Mouse (Mus musculus) layer of hippocampus, postnatal 36 days (tissue): ENCODE measurements at regions not wholly inside any gene's neighbourhood (a gene's known extent, or its start where the extent isn't known, plus 50 kb on each side); places are given as distances from the start of the nearest gene placed in this dataset.
A peak's percentile ranks its signal among the peaks of the same experiment; 100 is the strongest.
"Not testable (repeated sequence)": the region's sequence is repeated elsewhere in the genome, so short reads cannot be mapped to it uniquely, and the experiment has no call there.

Experiments
- DNase-seq, 2 experiments: peaks; one replicate each; pipeline ENCODE4 v3.0.0; 2022

GRCm38 (mm10) chr17:4884761-4885160, 109.4 kb upstream of the Arid1b start:
- no peak for DNase-seq

DNA sequence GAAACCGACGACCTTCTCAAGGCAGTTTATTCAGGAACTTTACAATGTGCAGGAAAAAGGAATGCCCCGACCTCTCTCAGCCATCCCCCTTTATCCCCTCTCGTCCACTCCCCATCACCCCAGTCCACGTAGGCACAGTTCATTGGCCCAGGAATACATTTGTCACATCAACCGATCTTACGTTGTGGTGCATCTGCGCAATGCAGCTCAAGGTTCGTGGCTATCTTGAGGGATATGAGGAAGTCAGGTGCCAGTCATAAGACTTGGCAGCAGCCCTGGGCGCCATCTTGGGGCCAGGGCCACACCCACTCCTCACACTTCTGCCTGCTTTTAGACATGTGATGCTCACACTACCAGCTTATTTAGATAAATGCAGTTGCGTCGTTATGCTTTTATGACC, 106.8 kb upstream of the Arid1b start:
- DNase-seq: not testable (repeated sequence)

GRCm38 (mm10) chr17:4889577-4889976, 104.6 kb upstream of the Arid1b start:
- no peak for DNase-seq

DNA sequence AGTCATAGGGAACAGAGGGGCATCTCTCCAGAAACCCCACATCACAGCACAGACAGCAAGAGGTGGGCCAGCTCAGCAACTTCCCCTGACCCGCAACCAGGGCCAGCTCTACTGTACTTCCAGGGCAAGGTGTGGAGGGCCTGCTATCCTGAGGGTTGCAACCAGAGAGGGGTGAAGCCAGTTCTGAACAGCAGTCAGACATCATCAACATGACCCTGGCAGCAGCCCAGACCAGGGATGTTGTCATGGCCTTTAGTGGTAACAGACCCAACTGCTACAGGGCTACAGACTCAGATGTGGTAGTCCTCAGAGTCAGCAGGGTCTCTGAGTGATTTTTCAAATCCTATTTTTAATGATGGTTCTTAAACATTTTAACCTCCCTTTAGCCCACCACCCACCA, 104.0 kb upstream of the Arid1b start:
- DNase-seq: no peak

DNA sequence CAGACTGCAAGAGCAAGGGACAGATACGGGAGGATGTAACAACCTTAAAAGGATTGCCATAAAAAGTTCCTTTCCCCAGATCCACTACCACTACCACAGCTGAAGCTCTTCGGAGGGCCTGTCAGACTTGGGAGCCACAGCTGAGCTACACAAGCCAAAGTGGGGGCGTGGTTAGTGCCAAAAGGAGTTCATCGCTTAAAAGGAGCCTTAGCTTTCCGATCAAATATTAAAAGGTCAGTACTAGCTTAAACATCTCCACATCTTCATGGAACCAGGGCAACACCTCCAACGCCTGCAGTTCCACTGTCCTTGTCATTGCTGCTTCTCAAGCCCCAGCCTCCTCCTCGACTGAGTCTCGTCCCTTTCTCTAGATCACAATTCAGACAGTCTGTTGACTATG, 102.6 kb upstream of the Arid1b start:
- no peak for DNase-seq

- DNase-seq: not testable (repeated sequence)
These were observed 99.3 kb upstream of the Arid1b start for GRCm38 (mm10) chr17:4894756-4895330.

GRCm38 (mm10) chr17:4903129-4903528, 91.0 kb upstream of the Arid1b start:
- no peak for DNase-seq

DNA sequence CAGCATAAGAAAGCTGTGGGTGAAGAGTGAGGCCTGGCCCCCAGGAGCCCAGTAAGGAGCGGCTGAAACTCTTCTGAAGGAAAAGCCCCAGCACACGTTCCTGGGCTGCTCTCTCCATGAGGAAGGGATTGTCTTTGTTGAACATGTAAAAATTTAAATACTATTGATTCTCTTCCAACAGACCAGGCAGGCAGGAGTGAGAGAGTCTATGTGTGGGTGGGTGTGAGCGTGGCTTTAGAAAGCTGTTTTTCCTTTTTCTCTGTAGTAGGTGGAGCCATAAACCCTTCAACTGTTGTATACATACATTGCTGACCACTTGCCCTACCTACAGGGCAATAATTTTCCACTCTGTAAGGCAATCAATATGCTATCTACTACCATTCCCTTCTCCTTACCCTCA, 87.6 kb upstream of the Arid1b start:
- DNase-seq: peak in 1 of 2 experiments; percentile 9

- DNase-seq: peak; percentile 15 to 26
These were observed 86.9 kb upstream of the Arid1b start for GRCm38 (mm10) chr17:4907181-4907752.

- peak; percentile 93 to 94 for DNase-seq
These were observed 86.1 kb upstream of the Arid1b start for GRCm38 (mm10) chr17:4907841-4908571.

- DNase-seq: no peak
These were observed 85.6 kb upstream of the Arid1b start for GRCm38 (mm10) chr17:4908572-4908965.

DNA sequence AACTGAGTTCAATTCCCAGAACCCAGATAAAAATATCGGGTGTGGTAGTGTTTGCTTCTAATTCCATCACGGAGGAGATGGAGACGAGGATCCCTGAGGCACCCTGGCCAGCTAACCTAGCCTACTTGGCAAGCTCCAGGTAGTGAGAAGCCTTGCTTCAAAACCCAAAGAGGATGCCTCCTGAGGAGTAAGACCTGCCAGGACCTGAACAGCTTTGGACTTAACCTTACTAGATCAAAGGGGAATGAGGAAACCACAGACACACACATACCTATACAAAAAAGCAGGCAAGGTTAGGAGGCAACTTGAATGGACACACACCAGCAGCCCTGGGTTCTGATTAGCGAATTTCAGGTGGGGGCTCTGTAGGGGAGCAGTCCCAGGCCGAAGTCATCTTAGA, 84.0 kb upstream of the Arid1b start:
- DNase-seq: no peak

DNA sequence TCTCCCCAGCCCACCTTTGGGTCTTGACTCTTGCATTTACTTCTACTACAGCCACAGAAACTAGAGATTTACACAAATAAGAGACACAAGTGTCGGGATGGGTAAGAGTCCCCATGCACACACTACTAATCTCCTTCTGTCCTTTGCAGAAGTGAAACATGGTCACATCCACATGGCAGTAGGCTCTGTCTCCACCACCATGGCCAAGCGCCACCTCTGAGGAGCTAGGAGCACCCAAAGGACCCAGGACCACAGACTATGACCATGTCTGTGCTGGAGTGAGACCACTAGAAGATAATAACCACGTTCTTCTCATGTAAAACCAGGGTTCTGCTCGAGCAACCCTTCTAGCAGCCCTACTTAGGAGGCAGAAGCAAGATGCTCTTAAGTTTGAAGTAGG, 81.1 kb upstream of the Arid1b start:
- DNase-seq: no peak

- DNase-seq: no peak
These were observed 74.2 kb upstream of the Arid1b start for GRCm38 (mm10) chr17:4919866-4920495.

GRCm38 (mm10) chr17:4921121-4921520, 73.0 kb upstream of the Arid1b start:
- DNase-seq: no peak

DNA sequence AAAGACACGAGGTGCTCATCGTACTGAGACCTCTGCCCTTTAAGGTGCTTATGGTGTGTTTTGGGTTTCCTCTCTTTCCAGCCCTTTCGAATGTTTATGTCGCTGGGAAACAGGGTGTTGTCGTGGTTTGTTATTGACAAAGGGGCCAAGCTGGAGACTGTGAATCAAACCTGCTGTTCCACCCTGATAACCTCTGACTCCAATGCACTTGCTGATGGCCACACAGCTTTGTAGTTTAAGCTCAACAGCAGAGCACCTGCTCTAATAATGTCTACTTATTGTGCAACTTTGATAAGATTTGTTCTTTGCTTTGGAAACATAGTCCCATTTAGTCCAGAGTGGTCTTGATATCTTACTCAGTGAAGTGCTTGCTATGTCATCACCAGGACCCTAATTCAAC, 65.5 kb upstream of the Arid1b start:
- no peak for DNase-seq

DNA sequence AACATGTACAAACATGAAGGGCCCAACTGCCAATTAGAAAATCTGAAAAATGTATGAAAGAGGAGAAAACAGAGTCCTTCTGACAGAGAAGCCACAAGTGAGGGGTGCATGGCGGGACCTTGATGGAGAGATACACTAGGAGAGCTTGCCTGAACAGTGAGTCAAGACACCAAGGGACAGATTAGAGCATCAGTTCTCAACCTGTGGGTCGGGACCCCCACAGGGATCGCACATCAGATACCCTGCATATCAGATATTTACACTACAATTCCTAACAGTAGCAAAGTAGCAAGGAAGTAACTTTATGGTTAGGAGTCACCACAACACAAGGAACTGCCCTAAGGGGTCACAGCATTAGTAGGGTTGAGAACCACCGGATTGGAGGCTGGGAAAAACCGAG, 58.9 kb upstream of the Arid1b start:
- no peak for DNase-seq

DNA sequence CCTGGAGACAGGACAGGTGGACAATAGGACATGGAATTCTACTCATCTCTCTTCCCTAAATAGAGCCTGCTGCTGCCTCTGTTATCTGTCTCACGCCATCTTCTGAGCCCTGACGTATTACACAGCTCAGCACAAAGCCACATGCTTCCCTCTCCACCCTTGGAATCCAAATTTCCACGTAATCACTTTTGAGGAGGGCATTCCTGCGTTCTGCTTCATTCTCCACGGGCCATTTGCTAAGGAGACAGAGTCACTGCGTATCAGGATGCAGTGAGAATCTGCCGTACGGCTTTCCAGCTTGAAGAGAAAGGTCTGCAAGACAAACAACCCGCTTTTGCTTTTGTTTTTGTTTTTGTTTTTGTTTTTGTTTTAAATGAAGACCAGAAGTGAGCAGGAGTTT, 53.5 kb upstream of the Arid1b start:
- no peak for DNase-seq

DNA sequence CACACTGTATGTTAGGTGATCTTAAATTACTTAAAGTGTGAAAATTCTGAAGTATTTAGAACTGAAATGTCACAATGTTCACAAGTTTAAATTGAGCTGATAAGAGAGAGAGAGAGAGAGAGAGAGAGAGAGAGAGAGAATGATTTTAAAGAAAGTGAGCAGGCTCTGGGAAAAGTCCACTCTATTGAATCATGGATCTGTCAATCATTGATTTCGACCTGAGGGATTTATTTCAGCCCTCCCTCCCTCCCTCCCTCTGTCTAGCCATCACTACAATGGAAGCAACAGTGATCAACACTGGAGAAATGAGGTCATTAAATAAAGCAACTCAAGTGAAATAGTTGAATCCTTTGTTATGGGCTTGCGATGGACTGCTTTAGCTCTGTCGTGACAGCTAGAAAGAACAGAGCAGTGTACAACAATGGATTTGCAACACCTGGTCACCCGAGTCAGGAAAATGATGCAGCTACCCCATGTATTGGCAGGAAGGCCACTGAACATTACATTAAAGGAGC, 52.8 kb upstream of the Arid1b start:
- no peak for DNase-seq

DNA sequence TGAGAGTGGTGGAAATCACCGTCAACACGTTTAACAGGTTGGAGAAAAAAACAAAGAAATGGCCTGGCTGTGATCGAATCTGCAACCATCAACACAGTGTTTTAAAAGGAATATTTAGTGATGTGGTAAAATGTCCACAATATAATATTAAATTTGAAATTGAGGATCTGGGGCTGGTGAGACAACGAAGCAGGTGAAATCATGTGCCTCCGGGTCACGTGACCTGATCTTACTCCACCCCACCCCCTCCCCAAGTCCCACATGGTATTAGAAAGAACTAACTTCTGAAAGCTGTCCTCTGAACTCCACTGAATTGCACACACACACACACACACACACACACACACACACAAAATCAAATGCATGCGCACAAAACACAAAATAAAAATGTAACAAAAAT, 51.3 kb upstream of the Arid1b start:
- no peak for DNase-seq
